Mouse (Mus musculus) small intestine, adult 2 months (tissue): ENCODE measurements around the gene S100a13. TPM values are rescaled to one million over a fixed set of nuclear protein-coding genes. Genes with fewer than 3 reads are reported as not detected.
A peak's percentile ranks its signal among the peaks of the same experiment; 100 is the strongest.

ENCODE experiments used
- H3K27ac ChIP-seq: fragments of 200-500 bp; 2 replicates; pipeline ENCODE4 v1.5.1; 2012; ENCODE audit warnings: low read depth, low read length, control low read depth, inconsistent platforms; ENCODE audit not compliant: insufficient read depth
- H3K27me3 ChIP-seq: fragments of 200-500 bp; 2 replicates; pipeline ENCODE4 v1.6.1; 2012; ENCODE audit warnings: mild to moderate bottlenecking, moderate library complexity, low read length, inconsistent platforms; ENCODE audit not compliant: control insufficient read depth, insufficient read depth
- H3K36me3 ChIP-seq: fragments of 200-500 bp; 2 replicates; pipeline ENCODE4 v1.6.1; 2012; ENCODE audit warnings: mild to moderate bottlenecking, low read length, control low read depth, inconsistent platforms; ENCODE audit not compliant: control insufficient read depth, insufficient read depth
- H3K4me1 ChIP-seq: fragments of 200-500 bp; 2 replicates; pipeline ENCODE4 v1.6.1; 2012; ENCODE audit warnings: low read length, inconsistent platforms, mixed read lengths; ENCODE audit not compliant: control insufficient read depth, insufficient read depth, insufficient read length
- H3K4me3 ChIP-seq: fragments of 200-500 bp; 2 replicates; pipeline ENCODE4 v1.5.1; 2012; ENCODE audit warnings: low read depth, mild to moderate bottlenecking, control low read depth, inconsistent platforms, low read length, moderate library complexity
- CTCF ChIP-seq: fragments of 200-500 bp; IDR thresholded peaks from 2 replicates; pipeline ENCODE4 v1.5.1; 2012; ENCODE audit warnings: low read depth, mild to moderate bottlenecking, control low read depth, inconsistent platforms, low read length, moderate library complexity, mixed read lengths; ENCODE audit not compliant: insufficient replicate concordance, insufficient read length; ENCODE audit errors: extremely low read depth
- POLR2A ChIP-seq: fragments of 200-500 bp; IDR thresholded peaks from 2 replicates; pipeline ENCODE4 v1.6.1; 2012; ENCODE audit warnings: low read depth, mild to moderate bottlenecking, control low read depth, inconsistent platforms, low read length, moderate library complexity
- WGBS: fragments of 180-500 bp; shearing (Covaris S2); methylation state at CpG from one replicate; pipeline ENCODE4 v1.1.7; 2018; 5-methylcytosine and 5-hydroxymethylcytosine counted together
- polyA plus RNA-seq: library from polyadenylated mRNA; depleted of rRNA; stranded (reverse); fragments of >200 nt; gene quantifications from 2 replicates; pipeline ENCODE4 v1.2.3, GENCODE M21; 2012

S100a13 gene
- polyA plus RNA-seq, 1 experiment, result 9.7 TPM

DNA sequence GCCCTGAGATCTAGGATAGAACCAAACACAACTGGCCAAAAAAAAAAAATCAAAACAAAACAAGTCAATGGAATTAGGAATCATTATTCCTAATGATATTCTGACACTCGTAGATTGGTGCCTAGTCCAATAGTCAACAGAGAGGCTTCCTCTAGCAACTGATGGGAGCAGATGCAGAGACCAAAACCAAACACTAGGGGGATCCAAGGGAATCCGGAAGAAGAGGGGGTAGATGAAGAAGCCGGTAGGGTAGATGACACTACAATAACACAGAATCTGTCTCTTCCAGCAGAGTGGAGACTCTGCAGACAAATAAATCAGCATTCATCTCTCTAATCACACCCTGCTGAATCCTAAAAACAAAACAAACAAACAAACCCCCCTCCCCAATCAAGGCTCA lies 42.0 kb upstream of the S100a13 start:
- no peaks in the 10 kb centered on the region for H3K36me3 ChIP-seq
- no peaks in the 10 kb centered on the region for H3K27me3 ChIP-seq
- H3K4me3 ChIP-seq, result no peak overlapping the region
- WGBS, result 3% methylated on average over 3 of the region's 3 CpGs
- TF ChIP-seq CTCF (no peak), POLR2A (no peak)
- no peak overlapping the region for H3K27ac ChIP-seq
- H3K4me1 ChIP-seq, result peaks cover 2% of the 10 kb centered on the region

DNA sequence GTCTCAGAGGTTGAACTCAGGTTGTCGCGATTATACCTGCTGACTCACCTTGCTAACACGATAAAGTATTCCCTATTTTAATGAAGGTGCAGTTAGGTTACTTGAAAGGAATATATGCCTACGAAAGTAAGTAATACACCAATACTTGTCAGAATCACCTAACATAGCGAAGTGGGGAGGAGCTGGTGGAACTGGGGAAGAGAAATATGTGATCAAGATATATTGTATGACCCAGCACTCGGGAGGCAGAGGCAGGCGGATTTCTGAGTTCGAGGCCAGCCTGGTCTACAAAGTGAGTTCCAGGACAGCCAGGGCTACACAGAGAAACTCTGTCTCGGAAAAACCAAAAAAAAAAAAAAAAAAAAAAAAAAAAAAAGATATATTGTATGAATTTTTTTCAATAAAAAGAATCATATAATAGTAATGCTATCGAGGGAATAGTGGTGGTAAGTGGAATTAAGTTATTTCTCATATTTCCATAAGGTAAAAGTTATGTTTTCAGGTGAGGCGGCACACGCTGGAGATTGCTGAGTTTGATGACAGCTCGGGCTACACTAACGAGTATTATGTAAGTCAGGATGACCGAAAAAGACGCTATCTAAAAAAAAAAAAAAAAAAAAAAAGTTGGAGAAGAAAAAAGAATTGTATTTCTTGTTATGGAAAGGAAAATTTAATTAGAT lies 38.9 kb upstream of the S100a13 start:
- Histone ChIP-seq H3K27ac (no peak overlapping the region), H3K4me1 (peaks cover 2% of the 10 kb centered on the region), H3K4me3 (no peak overlapping the region), H3K27me3 (no peaks in the 10 kb centered on the region), H3K36me3 (no peaks in the 10 kb centered on the region)
- no peak for TF ChIP-seq CTCF
- TF ChIP-seq POLR2A, result no peak
- WGBS, result 20% methylated on average over 16 of the region's 16 CpGs

DNA sequence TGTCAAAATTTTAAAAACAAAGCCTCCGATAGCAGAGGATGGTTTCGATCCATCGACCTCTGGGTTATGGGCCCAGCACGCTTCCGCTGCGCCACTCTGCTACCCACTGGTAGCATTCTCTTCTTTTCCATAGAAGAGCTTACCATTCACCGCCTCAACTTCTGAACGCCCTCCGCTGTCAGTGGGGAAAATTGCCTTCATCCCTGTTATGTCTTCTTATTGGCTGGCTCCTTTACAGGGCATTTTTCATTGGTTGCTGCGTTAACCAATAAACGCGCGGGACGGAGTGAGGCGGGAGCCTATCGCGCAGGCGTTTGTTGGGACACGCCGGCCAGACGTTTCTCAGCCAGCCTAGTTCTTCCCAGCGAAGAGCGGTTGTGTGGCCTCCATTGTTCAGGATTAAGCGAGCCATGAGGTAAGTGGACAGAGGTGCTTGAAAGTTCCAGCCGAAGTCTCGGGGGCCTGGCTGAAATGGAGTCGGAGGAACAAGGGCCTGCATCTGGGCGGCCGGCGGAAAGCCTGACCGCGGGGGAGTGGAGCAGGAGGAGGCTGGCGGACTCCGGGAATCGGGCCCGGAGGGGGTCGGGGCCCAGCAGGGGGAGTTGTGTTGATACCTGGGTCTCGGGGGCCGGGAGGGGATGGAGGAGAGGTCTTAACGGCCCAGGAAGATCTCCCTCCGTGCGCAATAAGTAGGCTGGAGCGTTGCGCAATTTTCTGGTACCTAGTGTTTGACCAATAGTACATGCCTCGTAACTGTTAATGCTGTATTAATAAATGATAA lies 38.2 kb upstream of the S100a13 start, which contains the start of gene Ilf2:
Ilf2 (plus strand) TSS at position 296 of the 781 bp plus-strand sequence.
- TF ChIP-seq POLR2A (peak; percentile 55; the same call in 1 of the 2 replicates), CTCF (peak; percentile 19; the same call in 1 of the 2 replicates)
- H3K4me3 ChIP-seq, result peak within 1 kb of the TSS; percentile 97
- H3K27me3 ChIP-seq, result no peaks in the 10 kb centered on the region
- H3K36me3 ChIP-seq, result peaks cover 4% of the 10 kb centered on the region
- H3K4me1 ChIP-seq, result peaks cover 2% of the 10 kb centered on the region
- H3K27ac ChIP-seq, result peak within 1 kb of the TSS; percentile 52; the same call in 1 of the 2 replicates
- under 1% methylated on average over 45 of the region's 45 CpGs for WGBS

DNA sequence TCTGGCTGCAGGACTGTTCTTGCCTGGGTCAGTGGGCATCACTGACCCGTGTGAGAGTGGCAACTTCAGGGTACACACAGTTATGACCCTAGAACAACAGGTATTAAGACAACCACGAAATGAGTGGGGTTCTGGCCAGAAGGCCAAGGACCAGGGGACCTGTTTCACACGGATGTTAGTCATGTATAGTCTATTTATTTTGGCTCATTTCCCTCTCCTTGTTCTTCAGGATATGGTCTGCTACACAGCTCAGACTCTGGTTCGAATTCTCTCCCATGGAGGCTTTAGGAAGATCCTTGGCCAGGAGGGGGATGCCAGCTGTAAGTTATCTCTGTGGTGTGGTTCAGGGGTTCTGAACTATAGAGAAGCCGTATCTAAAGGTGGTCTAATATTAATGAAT lies 27.2 kb upstream of the S100a13 start:
- H3K36me3 ChIP-seq, result peaks cover 48% of the 10 kb centered on the region
- no peaks in the 10 kb centered on the region for H3K27me3 ChIP-seq
- TF ChIP-seq POLR2A (no peak), CTCF (no peak)
- no peak overlapping the region for H3K27ac ChIP-seq
- H3K4me1 ChIP-seq, result no peaks in the 10 kb centered on the region
- H3K4me3 ChIP-seq, result no peak overlapping the region
- 42% methylated on average over 5 of the region's 5 CpGs for WGBS

DNA sequence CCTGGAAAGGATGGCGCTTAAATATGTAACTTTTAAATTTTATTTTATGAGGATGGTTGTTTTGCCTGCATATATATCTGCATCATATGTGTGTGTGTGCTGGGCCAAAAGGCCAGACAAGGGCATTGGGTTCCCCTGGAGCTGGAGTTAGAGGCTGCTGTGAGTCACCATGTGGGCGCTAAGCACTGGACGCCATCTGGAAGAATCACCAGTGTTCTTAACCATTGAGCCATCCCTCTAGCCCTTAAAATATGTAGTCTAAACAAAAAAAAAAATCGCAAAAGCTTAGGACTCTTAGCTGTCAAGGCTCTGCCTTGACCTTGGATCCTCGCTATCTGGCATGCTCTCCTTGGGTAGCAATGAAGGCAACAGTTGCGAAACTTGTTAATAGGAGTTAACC lies 25.7 kb upstream of the S100a13 start:
- Histone ChIP-seq H3K4me1 (no peaks in the 10 kb centered on the region), H3K36me3 (peaks cover 36% of the 10 kb centered on the region), H3K27ac (no peak overlapping the region), H3K4me3 (no peak overlapping the region), H3K27me3 (no peaks in the 10 kb centered on the region)
- 80% methylated on average over 6 of the region's 6 CpGs for WGBS
- TF ChIP-seq CTCF (no peak), POLR2A (no peak)

DNA sequence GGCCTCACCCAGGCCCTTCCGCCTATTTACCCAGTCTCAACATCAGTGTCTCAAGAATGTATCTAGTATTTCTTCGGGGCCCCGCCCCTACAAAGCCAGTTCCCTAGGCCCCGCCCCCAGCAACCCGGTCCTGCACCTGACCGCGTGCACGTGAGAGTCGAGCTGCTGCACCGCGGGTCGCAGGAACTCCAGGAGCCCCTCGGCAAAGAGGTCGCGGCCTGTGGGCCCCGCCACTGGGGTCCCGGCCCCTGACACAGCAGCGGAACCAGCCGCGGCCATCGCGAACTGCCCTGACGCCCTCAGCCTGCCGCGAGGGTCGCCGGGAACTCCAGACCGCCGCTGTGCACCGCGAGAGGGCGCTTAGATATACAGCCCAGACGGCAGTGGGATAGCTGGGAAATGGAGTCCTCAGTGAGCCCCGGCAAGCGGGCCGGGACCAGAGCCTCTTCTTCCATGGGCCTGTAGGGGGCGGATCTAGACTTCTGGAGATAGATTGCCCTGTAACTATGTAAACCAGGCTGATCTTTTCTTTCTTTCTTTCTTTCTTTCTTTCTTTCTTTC lies 23.5 kb upstream of the S100a13 start, which contains the start of gene Snapin:
Snapin (minus strand) TSS at position 338 of the 561 bp plus-strand sequence.
- Histone ChIP-seq H3K4me3 (peak within 1 kb of the TSS; percentile 85), H3K27ac (peak within 1 kb of the TSS; percentile 35; the same call in 1 of the 2 replicates), H3K27me3 (no peaks in the 10 kb centered on the region), H3K4me1 (no peaks in the 10 kb centered on the region), H3K36me3 (peaks cover 23% of the 10 kb centered on the region)
- TF ChIP-seq POLR2A (no peak; the same call in 1 of the 2 replicates), CTCF (peak; percentile 88)
- WGBS, result under 1% methylated on average over 37 of the region's 37 CpGs

DNA sequence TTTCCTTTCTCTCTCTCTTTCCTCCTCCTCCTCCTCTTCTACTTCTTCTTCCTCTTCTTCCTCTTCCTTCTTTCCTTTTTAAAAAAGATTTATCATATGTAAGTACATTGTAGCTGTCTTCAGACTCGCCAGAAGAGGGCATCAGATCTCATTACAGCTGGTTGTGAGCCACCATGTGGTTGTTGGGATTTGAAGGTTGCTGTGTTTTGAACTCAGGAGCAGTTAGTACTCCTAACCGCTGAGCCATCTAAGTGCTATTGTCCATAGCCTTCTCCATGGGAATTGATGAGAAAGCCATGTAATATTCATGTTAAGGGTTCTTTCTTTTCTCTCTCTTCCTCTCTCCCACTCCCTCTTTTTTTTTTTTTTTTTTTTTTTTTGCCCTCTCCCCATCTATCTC lies 22.9 kb upstream of the S100a13 start:
- no peaks in the 10 kb centered on the region for H3K27me3 ChIP-seq
- H3K27ac ChIP-seq, result no peak overlapping the region
- no peaks in the 10 kb centered on the region for H3K4me1 ChIP-seq
- WGBS, result 22% methylated on average over 2 of the region's 2 CpGs
- H3K4me3 ChIP-seq, result no peak overlapping the region
- TF ChIP-seq CTCF (no peak), POLR2A (no peak)
- H3K36me3 ChIP-seq, result peaks cover 20% of the 10 kb centered on the region
